Mouse (Mus musculus): ENCODE results near the gene Nav1. TPM values are rescaled to one million over a fixed set of nuclear protein-coding genes. Genes with fewer than 3 reads are reported as not detected.

Nav1 gene
- 10 to 100 TPM; 20.2 to 22.9 TPM for total RNA-seq (2023)

DNA sequence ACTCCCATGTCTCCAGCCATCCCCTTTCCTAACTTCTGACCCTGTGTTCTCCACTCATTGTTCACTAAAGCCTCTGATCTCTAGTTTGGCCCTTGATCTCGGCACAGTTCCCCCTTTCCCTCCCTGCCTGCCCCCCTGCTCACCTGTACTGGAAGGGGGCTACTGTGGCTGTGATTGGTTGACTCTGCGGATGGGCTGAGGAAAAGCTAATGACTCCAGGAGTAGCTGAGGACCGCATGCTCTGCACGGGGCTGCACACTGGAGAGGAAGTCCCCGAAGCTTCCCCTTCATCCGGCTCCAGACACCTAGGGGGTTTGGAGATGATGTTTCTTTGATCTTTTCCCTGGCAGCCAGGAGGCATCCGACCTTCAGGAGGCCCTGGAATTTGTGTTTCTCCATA lies at the start of gene Nav1:
TSS of gene Nav1 (minus strand) at position 277 of the 400 bp plus-strand sequence.

DNA sequence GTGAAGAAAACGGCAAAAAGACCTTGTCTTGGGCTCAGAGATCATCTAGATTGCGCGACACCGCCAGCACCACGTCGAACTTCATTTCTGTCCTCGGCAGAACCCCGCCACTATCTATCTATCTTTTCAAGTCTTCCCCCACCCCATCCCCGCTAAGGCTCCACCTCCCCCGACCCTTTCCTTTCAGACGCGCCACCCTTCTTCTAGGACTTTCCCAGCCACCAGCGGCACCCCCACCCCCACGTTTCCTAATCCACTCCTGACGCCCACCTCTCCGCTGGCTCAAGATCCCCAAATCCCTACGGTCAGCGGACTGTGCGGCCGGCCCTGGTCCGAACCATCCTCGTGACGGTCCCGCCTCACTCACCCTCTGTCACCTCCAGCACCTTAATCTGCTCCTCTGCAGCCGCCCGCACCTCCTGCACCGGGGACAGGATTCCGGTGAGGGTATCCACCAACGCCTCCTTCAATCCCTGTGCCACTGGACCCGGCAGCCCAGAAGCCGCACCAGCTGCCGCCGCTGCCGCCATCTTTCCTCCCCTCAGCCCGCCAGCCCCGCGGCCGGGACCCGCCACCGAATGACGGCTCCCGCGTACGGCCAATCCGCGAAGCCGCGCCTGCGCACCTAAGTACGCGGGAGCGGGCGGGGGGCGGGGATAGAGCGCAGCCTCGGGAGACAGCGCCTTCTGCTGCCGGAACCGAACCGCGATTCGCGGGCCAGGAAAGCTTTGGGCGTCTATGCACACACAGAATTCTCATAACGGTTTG lies 177.0 kb downstream of the Nav1 start, which contains the start of gene Ipo9:
TSS of gene Ipo9 (minus strand) at position 599 of the 768 bp plus-strand sequence.

Other genes with a start within 250 kb of the Nav1 start
- 1 to 10 TPM in 1 of 2 experiments, under 1 TPM in 1; 0.46 to 1.0 TPM for gene Shisa4, start 232.1 kb downstream of the Nav1 start, total RNA-seq (2023)
- 10 to 100 TPM; 48.8 to 56.4 TPM for gene Ipo9, start 176.8 kb downstream of the Nav1 start, total RNA-seq (2023)
- 10 to 100 TPM; 39.7 to 48.0 TPM for gene Csrp1, start 112.8 kb upstream of the Nav1 start, total RNA-seq (2023)
- gene Phlda3, start 158.8 kb upstream of the Nav1 start, total RNA-seq (2023), result under 1 TPM in 1 of 2 experiments, not detected in 1; 0.66 TPM
- gene Tnni1, start 172.1 kb upstream of the Nav1 start, total RNA-seq (2023), result not detected
- not detected for gene Lad1, start 211.3 kb upstream of the Nav1 start, total RNA-seq (2023)
- gene Tnnt2, start 229.1 kb upstream of the Nav1 start, total RNA-seq (2023), result not detected